In the genomic region with DNA sequence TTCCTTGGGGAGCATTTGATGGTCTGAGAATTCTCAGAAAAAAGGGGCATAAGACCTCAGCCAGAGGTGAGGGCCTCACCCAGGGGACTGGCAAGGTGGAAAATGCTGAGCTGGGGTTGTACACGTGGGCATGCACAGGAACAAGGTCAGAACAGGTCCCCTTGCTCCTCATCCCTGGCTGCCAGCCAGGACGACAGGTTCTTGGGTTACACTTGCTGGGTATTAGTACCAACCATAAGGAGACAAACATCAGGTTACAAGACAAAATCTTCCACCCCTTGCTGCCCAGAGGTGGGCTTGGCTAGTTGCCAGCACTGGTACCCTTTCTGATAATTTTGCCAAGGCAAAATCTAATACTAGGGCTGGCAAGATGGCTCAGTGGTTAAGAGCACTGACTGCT, we compare ENCODE assay signal across 22 mouse cellular contexts. TPM values are rescaled to one million over a fixed set of nuclear protein-coding genes. Genes with fewer than 3 reads are reported as not detected.
DNase-seq lines count a peak whose midpoint lies in the region; ATAC-seq lines count a peak whose summit lies in the region.
"Had no signal": no experiment of that assay in that cellular context is flagged by ENCODE, and none has a peak within 500 bp of the region (broad histone marks: within the 10 kb centered on the region; RNA-seq: fewer than 3 reads in every experiment).

No protein-coding gene starts in this region.

- no peak overlapping the region for H3K4me2 ChIP-seq in forebrain, embryonic 15.5 days (replicated peaks)
- H3K4me2 ChIP-seq in forebrain, embryonic 14.5 days (ENCODE audit: low read length), result no peak overlapping the region
- H3K4me2 ChIP-seq in hindbrain, embryonic 14.5 days (replicated peaks), result no peak overlapping the region
- H3K4me2 ChIP-seq in hindbrain, embryonic 16.5 days (ENCODE audit: low read length), result no peak overlapping the region
- H3K4me2 ChIP-seq in embryonic facial prominence, embryonic 14.5 days (ENCODE audit: low read depth, low read length), result no peak overlapping the region
- H3K4me2 ChIP-seq in limb, embryonic 12.5 days, result no peak overlapping the region
- H3K4me2 ChIP-seq: heart, embryonic 11.5 days; liver, embryonic 15.5 days had no signal

- H3K36me3 ChIP-seq in forebrain, embryonic 15.5 days, result peaks cover 43% of the 10 kb centered on the region
- peaks cover 40% of the 10 kb centered on the region for H3K36me3 ChIP-seq in forebrain, embryonic 14.5 days (ENCODE audit: control insufficient read depth, insufficient read depth, low read length)
- H3K36me3 ChIP-seq in hindbrain, embryonic 14.5 days (replicated peaks; ENCODE audit: control insufficient read depth, insufficient read depth), result peaks cover 52% of the 10 kb centered on the region
- peaks cover 13% of the 10 kb centered on the region for H3K36me3 ChIP-seq in hindbrain, embryonic 16.5 days (ENCODE audit: control insufficient read depth, insufficient read depth, low read length)
- peaks cover 47% of the 10 kb centered on the region for H3K36me3 ChIP-seq in embryonic facial prominence, embryonic 14.5 days (ENCODE audit: control insufficient read depth, insufficient read depth, low read length)
- peaks cover 67% of the 10 kb centered on the region for H3K36me3 ChIP-seq in limb, embryonic 12.5 days

- H3K27me3 ChIP-seq in forebrain, embryonic 15.5 days, result no peaks in the 10 kb centered on the region
- H3K27me3 ChIP-seq in forebrain, embryonic 14.5 days (replicated peaks; ENCODE audit: control insufficient read depth, insufficient read depth, low read length), result no peaks in the 10 kb centered on the region
- H3K27me3 ChIP-seq in hindbrain, embryonic 14.5 days (ENCODE audit: control insufficient read depth, insufficient read depth, low read length), result no peaks in the 10 kb centered on the region
- H3K27me3 ChIP-seq in hindbrain, embryonic 16.5 days (replicated peaks; ENCODE audit: control insufficient read depth, insufficient read depth, low read length), result no peaks in the 10 kb centered on the region
- H3K27me3 ChIP-seq in embryonic facial prominence, embryonic 14.5 days (replicated peaks; ENCODE audit: control insufficient read depth, insufficient read depth, low read length), result no peaks in the 10 kb centered on the region
- H3K27me3 ChIP-seq in limb, embryonic 12.5 days, result no peaks in the 10 kb centered on the region
- H3K27me3 ChIP-seq: embryonic facial prominence, embryonic 15.5 days; hindbrain, embryonic 15.5 days; midbrain, embryonic 12.5 days had no signal

- H3K4me1 ChIP-seq in forebrain, embryonic 15.5 days, result peaks cover 38% of the 10 kb centered on the region
- H3K4me1 ChIP-seq in forebrain, embryonic 14.5 days (ENCODE audit: control insufficient read depth, insufficient read depth, low read length), result peaks cover 20% of the 10 kb centered on the region
- peaks cover 27% of the 10 kb centered on the region for H3K4me1 ChIP-seq in hindbrain, embryonic 14.5 days (replicated peaks; ENCODE audit: control insufficient read depth, insufficient read depth, low read length)
- peaks cover 27% of the 10 kb centered on the region for H3K4me1 ChIP-seq in hindbrain, embryonic 16.5 days (ENCODE audit: control insufficient read depth, insufficient read depth, low read depth, low read length)
- peaks cover 21% of the 10 kb centered on the region for H3K4me1 ChIP-seq in embryonic facial prominence, embryonic 14.5 days (ENCODE audit: control insufficient read depth, insufficient read depth, low read length)
- H3K4me1 ChIP-seq in limb, embryonic 12.5 days (replicated peaks), result peaks cover 36% of the 10 kb centered on the region

- 93% methylated on average over 2 of the region's 2 CpGs for WGBS in forebrain, embryonic 15.5 days
- 76% methylated on average over 2 of the region's 2 CpGs for WGBS in forebrain, embryonic 14.5 days
- 88% methylated on average over 2 of the region's 2 CpGs for WGBS in hindbrain, embryonic 14.5 days
- 85% methylated on average over 2 of the region's 2 CpGs for WGBS in hindbrain, embryonic 16.5 days
- WGBS in embryonic facial prominence, embryonic 14.5 days, result 68% methylated on average over 2 of the region's 2 CpGs
- 82% methylated on average over 2 of the region's 2 CpGs for WGBS in limb, embryonic 12.5 days

- H3K9me3 ChIP-seq in forebrain, embryonic 15.5 days, result no peaks in the 10 kb centered on the region
- H3K9me3 ChIP-seq in forebrain, embryonic 14.5 days (replicated peaks; ENCODE audit: control insufficient read depth, low read length), result no peaks in the 10 kb centered on the region
- no peaks in the 10 kb centered on the region for H3K9me3 ChIP-seq in hindbrain, embryonic 14.5 days (ENCODE audit: control insufficient read depth, low read length)
- no peaks in the 10 kb centered on the region for H3K9me3 ChIP-seq in hindbrain, embryonic 16.5 days (ENCODE audit: control insufficient read depth, low read length)
- H3K9me3 ChIP-seq in embryonic facial prominence, embryonic 14.5 days (ENCODE audit: control insufficient read depth, low read length), result no peaks in the 10 kb centered on the region
- no peaks in the 10 kb centered on the region for H3K9me3 ChIP-seq in limb, embryonic 12.5 days
- H3K9me3 ChIP-seq: embryonic facial prominence, embryonic 15.5 days; hindbrain, embryonic 15.5 days; liver, embryonic 15.5 days; midbrain, embryonic 12.5 days had no signal

- DNase-seq in forebrain, embryonic 14.5 days (ENCODE audit: low spot score), result no peak
- no peak for DNase-seq in hindbrain, embryonic 14.5 days (ENCODE audit: low spot score)
- DNase-seq in embryonic facial prominence, embryonic 14.5 days (ENCODE audit: low spot score), result peak; percentile 38
- DNase-seq in urinary bladder, postnatal 25 days (ENCODE audit: low spot score), result no peak
- DNase-seq: adrenal gland, adult 2 months; gastrocnemius, postnatal 10 days; heart, postnatal 14 days; layer of hippocampus, adult 9-11 months; lung, postnatal 10 days; right cerebral cortex, postnatal 4 days had no signal

- no peak overlapping the region for H3K9ac ChIP-seq in forebrain, embryonic 15.5 days (replicated peaks)
- H3K9ac ChIP-seq in forebrain, embryonic 14.5 days (ENCODE audit: low read length), result no peak overlapping the region
- no peak overlapping the region for H3K9ac ChIP-seq in hindbrain, embryonic 14.5 days
- no peak overlapping the region for H3K9ac ChIP-seq in hindbrain, embryonic 16.5 days (ENCODE audit: low read depth, low read length)
- no peak overlapping the region for H3K9ac ChIP-seq in embryonic facial prominence, embryonic 14.5 days (ENCODE audit: low read depth, low read length)
- H3K9ac ChIP-seq in limb, embryonic 12.5 days (replicated peaks), result no peak overlapping the region
- H3K9ac ChIP-seq: embryonic facial prominence, embryonic 15.5 days; liver, embryonic 15.5 days; midbrain, embryonic 12.5 days had no signal

- no peak overlapping the region for H3K4me3 ChIP-seq in forebrain, embryonic 15.5 days
- no peak overlapping the region for H3K4me3 ChIP-seq in forebrain, embryonic 14.5 days (ENCODE audit: low read depth, low read length)
- H3K4me3 ChIP-seq in hindbrain, embryonic 14.5 days (replicated peaks; ENCODE audit: low read length), result no peak overlapping the region
- no peak overlapping the region for H3K4me3 ChIP-seq in hindbrain, embryonic 16.5 days (ENCODE audit: low read length)
- no peak overlapping the region for H3K4me3 ChIP-seq in embryonic facial prominence, embryonic 14.5 days (ENCODE audit: low read depth, low read length)
- no peak overlapping the region for H3K4me3 ChIP-seq in limb, embryonic 12.5 days (replicated peaks)
- H3K4me3 ChIP-seq: embryonic facial prominence, embryonic 15.5 days; hindbrain, embryonic 15.5 days; liver, embryonic 15.5 days; midbrain, embryonic 12.5 days had no signal

- no peak for ATAC-seq in forebrain, embryonic 15.5 days (replicated peaks)
- ATAC-seq in forebrain, embryonic 14.5 days, result no peak
- no peak for ATAC-seq in hindbrain, embryonic 14.5 days (ENCODE audit: low FRiP score)
- no peak for ATAC-seq in hindbrain, embryonic 16.5 days
- no peak for ATAC-seq in embryonic facial prominence, embryonic 14.5 days (ENCODE audit: low read depth)
- no peak for ATAC-seq in limb, embryonic 12.5 days (ENCODE audit: insufficient number of reproducible peaks, insufficient read depth, low FRiP score, low TSS enrichment, low read depth)
- ATAC-seq: intestine, embryonic 16.5 days had no signal

- H3K27ac ChIP-seq in forebrain, embryonic 15.5 days (replicated peaks), result peak overlapping the region; percentile 97; the same call in 1 of the 2 replicates
- no peak overlapping the region for H3K27ac ChIP-seq in forebrain, embryonic 14.5 days (ENCODE audit: low read depth, low read length)
- H3K27ac ChIP-seq in hindbrain, embryonic 14.5 days, result 0 out of 2 replicates have a peak overlapping the region, but pooled peaks have one; percentile 96
- H3K27ac ChIP-seq in hindbrain, embryonic 16.5 days (ENCODE audit: low read depth, low read length), result no peak overlapping the region; the same call in 1 of the 2 replicates
- H3K27ac ChIP-seq in embryonic facial prominence, embryonic 14.5 days (replicated peaks; ENCODE audit: low read depth, low read length), result 0 out of 2 replicates have a peak overlapping the region, but pooled peaks have one; percentile 98
- peak overlapping the region; percentile 100; the same call in 1 of the 2 replicates for H3K27ac ChIP-seq in limb, embryonic 12.5 days
- H3K27ac ChIP-seq: liver, embryonic 15.5 days had no signal

RNA-seq across cellular contexts. Expression of a gene that starts 1.6 kb away (rescaled TPM):
- polyA plus RNA-seq in forebrain, embryonic 15.5 days (2015; fragmentation: Nextera tagmentation; extraction: Ambion mirVana), result 222 and 233 TPM in 2 replicates
- polyA plus RNA-seq in forebrain, embryonic 14.5 days (2014; fragmentation: Nextera tagmentation; extraction: Ambion mirVana), result 223 and 240 TPM in 2 replicates
- 140 and 158 TPM in 2 replicates for polyA plus RNA-seq in hindbrain, embryonic 14.5 days (2014; fragmentation: Nextera tagmentation; extraction: Ambion mirVana)
- polyA plus RNA-seq in hindbrain, embryonic 16.5 days (2015; fragmentation: Nextera tagmentation; extraction: Ambion mirVana), result 142 and 161 TPM in 2 replicates
- polyA plus RNA-seq in embryonic facial prominence, embryonic 14.5 days (2014; fragmentation: Nextera tagmentation; extraction: Ambion mirVana), result 169 and 216 TPM in 2 replicates
- polyA plus RNA-seq in limb, embryonic 12.5 days (2016; fragmentation: Nextera tagmentation; extraction: Ambion mirVana), result 508 and 509 TPM in 2 replicates

RNA-seq across cellular contexts. Expression of a gene that starts 1.6 kb away (rescaled TPM):
- polyA plus RNA-seq in forebrain, embryonic 15.5 days (2015; fragmentation: Nextera tagmentation; extraction: Ambion mirVana), result 0.74 and 1.3 TPM in 2 replicates
- not detected in 2 replicates for polyA plus RNA-seq in forebrain, embryonic 14.5 days (2014; fragmentation: Nextera tagmentation; extraction: Ambion mirVana)
- not detected in 2 replicates for polyA plus RNA-seq in hindbrain, embryonic 14.5 days (2014; fragmentation: Nextera tagmentation; extraction: Ambion mirVana)
- polyA plus RNA-seq in hindbrain, embryonic 16.5 days (2015; fragmentation: Nextera tagmentation; extraction: Ambion mirVana), result not detected in 2 replicates
- polyA plus RNA-seq in embryonic facial prominence, embryonic 14.5 days (2014; fragmentation: Nextera tagmentation; extraction: Ambion mirVana), result not detected in 2 replicates
- polyA plus RNA-seq in limb, embryonic 12.5 days (2016; fragmentation: Nextera tagmentation; extraction: Ambion mirVana), result not detected in 2 replicates
- polyA plus RNA-seq: adrenal gland, adult 2 months; cortical plate, adult 2 months; heart, embryonic 11.5 days; intestine, embryonic 16.5 days; kidney, embryonic 14.5 days; limb, embryonic 14.5 days; liver, embryonic 15.5 days had no signal

RNA-seq across cellular contexts. Expression of a gene that starts 39.7 kb away (rescaled TPM):
- polyA plus RNA-seq in forebrain, embryonic 15.5 days (2015; fragmentation: Nextera tagmentation; extraction: Ambion mirVana), result 30.1 and 32.2 TPM in 2 replicates
- 31.1 and 34.1 TPM in 2 replicates for polyA plus RNA-seq in forebrain, embryonic 14.5 days (2014; fragmentation: Nextera tagmentation; extraction: Ambion mirVana)
- 27.4 and 30.1 TPM in 2 replicates for polyA plus RNA-seq in hindbrain, embryonic 14.5 days (2014; fragmentation: Nextera tagmentation; extraction: Ambion mirVana)
- 28.6 and 30.1 TPM in 2 replicates for polyA plus RNA-seq in hindbrain, embryonic 16.5 days (2015; fragmentation: Nextera tagmentation; extraction: Ambion mirVana)
- polyA plus RNA-seq in embryonic facial prominence, embryonic 14.5 days (2014; fragmentation: Nextera tagmentation; extraction: Ambion mirVana), result 24.0 and 26.2 TPM in 2 replicates
- polyA plus RNA-seq in limb, embryonic 12.5 days (2016; fragmentation: Nextera tagmentation; extraction: Ambion mirVana), result 31.1 and 33.2 TPM in 2 replicates

RNA-seq across cellular contexts. Expression of a gene that starts 53.9 kb away (rescaled TPM):
- polyA plus RNA-seq in forebrain, embryonic 15.5 days (2015; fragmentation: Nextera tagmentation; extraction: Ambion mirVana), result 88.5 and 97.6 TPM in 2 replicates
- 71.0 and 80.1 TPM in 2 replicates for polyA plus RNA-seq in forebrain, embryonic 14.5 days (2014; fragmentation: Nextera tagmentation; extraction: Ambion mirVana)
- 76.6 and 94.5 TPM in 2 replicates for polyA plus RNA-seq in hindbrain, embryonic 14.5 days (2014; fragmentation: Nextera tagmentation; extraction: Ambion mirVana)
- 109 and 113 TPM in 2 replicates for polyA plus RNA-seq in hindbrain, embryonic 16.5 days (2015; fragmentation: Nextera tagmentation; extraction: Ambion mirVana)
- polyA plus RNA-seq in embryonic facial prominence, embryonic 14.5 days (2014; fragmentation: Nextera tagmentation; extraction: Ambion mirVana), result 76.0 and 77.4 TPM in 2 replicates
- 73.9 and 78.5 TPM in 2 replicates for polyA plus RNA-seq in limb, embryonic 12.5 days (2016; fragmentation: Nextera tagmentation; extraction: Ambion mirVana)

RNA-seq across cellular contexts. Expression of a gene that starts 54.5 kb away (rescaled TPM):
- polyA plus RNA-seq in forebrain, embryonic 15.5 days (2015; fragmentation: Nextera tagmentation; extraction: Ambion mirVana), result 102 and 103 TPM in 2 replicates
- 65.6 and 75.2 TPM in 2 replicates for polyA plus RNA-seq in forebrain, embryonic 14.5 days (2014; fragmentation: Nextera tagmentation; extraction: Ambion mirVana)
- polyA plus RNA-seq in hindbrain, embryonic 14.5 days (2014; fragmentation: Nextera tagmentation; extraction: Ambion mirVana), result 78.0 and 82.2 TPM in 2 replicates
- polyA plus RNA-seq in hindbrain, embryonic 16.5 days (2015; fragmentation: Nextera tagmentation; extraction: Ambion mirVana), result 77.9 and 87.4 TPM in 2 replicates
- polyA plus RNA-seq in embryonic facial prominence, embryonic 14.5 days (2014; fragmentation: Nextera tagmentation; extraction: Ambion mirVana), result 62.7 and 69.1 TPM in 2 replicates
- polyA plus RNA-seq in limb, embryonic 12.5 days (2016; fragmentation: Nextera tagmentation; extraction: Ambion mirVana), result 107 and 111 TPM in 2 replicates

Comparison
In these comparisons a context has a peak if more than half of its experiments do, and no peak if none do; other contexts are left out.
1. H3K27ac ChIP-seq: peak in forebrain, embryonic 15.5 days (single experiment), hindbrain, embryonic 14.5 days (single experiment), embryonic facial prominence, embryonic 14.5 days (single experiment) and limb, embryonic 12.5 days (single experiment); none in forebrain, embryonic 14.5 days (single experiment) and hindbrain, embryonic 16.5 days (single experiment).